Mouse (Mus musculus) E14TG2a.4 (cell line): ENCODE data around the gene Gm42674.

ENCODE experiments used
- CTCF ChIP-seq: conservative IDR thresholded peaks from 2 replicates; pipeline ENCODE4 v1.5.1; 2014; ENCODE audit warnings: low read length
- NANOG ChIP-seq: IDR thresholded peaks from 2 replicates; pipeline ENCODE4 v1.6.1; 2014; ENCODE audit warnings: borderline replicate concordance, low read length, mixed read lengths

DNA sequence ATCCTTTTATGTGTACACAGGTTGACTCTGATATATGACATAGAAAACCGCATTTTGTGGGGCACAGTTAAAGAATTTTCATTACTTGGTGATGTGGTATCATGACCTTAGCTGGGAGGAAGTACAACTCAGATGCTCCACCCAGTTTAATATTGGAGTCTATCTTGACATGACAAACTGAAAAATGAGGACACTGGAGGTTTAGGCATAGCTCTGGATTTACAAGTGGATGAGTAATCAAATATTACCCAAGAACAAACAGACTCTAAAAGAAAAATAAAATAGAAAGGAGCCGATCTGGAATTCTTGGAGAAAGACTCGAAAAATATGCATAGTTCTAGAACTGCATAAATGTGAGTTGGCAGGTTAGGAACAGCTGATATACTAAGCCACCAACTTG, 26.4 kb upstream of the Gm42674 start:
- TF ChIP-seq CTCF: no peak
- no peak for TF ChIP-seq NANOG
